Mouse (Mus musculus) gastrocnemius, postnatal 14 days (tissue): ENCODE measurements around the gene Chrna10. TPM values are rescaled to one million over a fixed set of nuclear protein-coding genes. Genes with fewer than 3 reads are reported as not detected.

Source experiments
- DNase-seq: peaks from one replicate; pipeline ENCODE4 v3.0.0; 2021; ENCODE audit warnings: mixed read lengths
- intact Hi-C: fragments of 180-260 bp; cut with DNase I; formaldehyde crosslinking; loops from one replicate; pipeline ENCODE4 v1.15.1; 2025; ENCODE audit warnings: low total_unique reads
- total RNA-seq, 2 experiments: library from RNA; stranded (reverse); gene quantifications; 2 replicates each; pipeline ENCODE4 v1.2.3; 2021

Chrna10 gene
- total RNA-seq, 2 experiments from 2014 or later = 1.0 TPM; not detected in 1

GRCm38 (mm10) chr7:102087336-102087735, 29.3 kb downstream of the Chrna10 start:
- intact Hi-C loops = no loop called here
- no peak for DNase-seq

- DNase-seq = no peak
- intact Hi-C loops = no loop called here
These were observed 32.5 kb downstream of the Chrna10 start for GRCm38 (mm10) chr7:102084041-102084696.

GRCm38 (mm10) chr7:102082816-102083215, 33.8 kb downstream of the Chrna10 start, which contains the start of gene Trpc2:
Gene Trpc2, plus strand, starts transcription at chr7:102083116.
- intact Hi-C loops = no loop called here
- no peak for DNase-seq

- DNase-seq = peak; percentile 38
- intact Hi-C loops = no loop called here
These were observed 34.8 kb downstream of the Chrna10 start for GRCm38 (mm10) chr7:102081784-102082183.

GRCm38 (mm10) chr7:102080311-102080710, 36.3 kb downstream of the Chrna10 start:
- intact Hi-C loops = no loop called here

GRCm38 (mm10) chr7:102078517-102078916, 38.1 kb downstream of the Chrna10 start:
- no peak for DNase-seq
- intact Hi-C loops = loop anchor here (5.0 kb wide), 1 partner anchor 161 kb away; no protein-coding TSS in a partner anchor

More at GRCm38 (mm10) chr7:102080311-102080710, 36.3 kb downstream of the Chrna10 start:
- no peak for DNase-seq

GRCm38 (mm10) chr7:102076714-102077296, 39.8 kb downstream of the Chrna10 start:
- intact Hi-C loops = loop anchor here (5.0 kb wide), 1 partner anchor 160 kb away; no protein-coding TSS in a partner anchor
- DNase-seq = no peak

GRCm38 (mm10) chr7:102066363-102066762, 50.3 kb downstream of the Chrna10 start:
- intact Hi-C loops = no loop called here
- no peak for DNase-seq

- peak; percentile 94 for DNase-seq
- intact Hi-C loops = no loop called here
These were observed 51.4 kb downstream of the Chrna10 start, which contains the start of the genes Rnf121, Xndc1 and Xntrpc for GRCm38 (mm10) chr7:102065046-102065891. Gene Rnf121, minus strand, starts transcription at chr7:102065469. Gene Xndc1, plus strand, starts transcription at chr7:102065511. Gene Xntrpc, plus strand, starts transcription at chr7:102065713.

GRCm38 (mm10) chr7:102064655-102065045, 52.0 kb downstream of the Chrna10 start:
- intact Hi-C loops = loop anchor here (5.0 kb wide), 1 partner anchor 67 kb away; no protein-coding TSS in a partner anchor
- no peak for DNase-seq

- intact Hi-C loops = loop anchor here (5.0 kb wide), 1 partner anchor 67 kb away; no protein-coding TSS in a partner anchor
- DNase-seq = no peak
These were observed 52.7 kb downstream of the Chrna10 start for GRCm38 (mm10) chr7:102063891-102064290.

GRCm38 (mm10) chr7:102062203-102062602, 54.4 kb downstream of the Chrna10 start:
- no peak for DNase-seq
- intact Hi-C loops = loop anchor here (5.0 kb wide), 1 partner anchor 65 kb away; no protein-coding TSS in a partner anchor

GRCm38 (mm10) chr7:102061353-102061752, 55.3 kb downstream of the Chrna10 start:
- intact Hi-C loops = loop anchor here (5.0 kb wide), 1 partner anchor 64 kb away; no protein-coding TSS in a partner anchor
- no peak for DNase-seq

Other genes with a start within 250 kb of the Chrna10 start
- gene Folr1, start 246.0 kb downstream of the Chrna10 start, total RNA-seq = 1 to 10 TPM; 1.6 to 2.2 TPM
- 100 to 1,000 TPM; 101 to 102 TPM for gene Lamtor1, start 210.9 kb downstream of the Chrna10 start, total RNA-seq
- gene Tomt, start 210.5 kb downstream of the Chrna10 start, total RNA-seq = not detected
- gene Lrrc51, start 182.9 kb downstream of the Chrna10 start, total RNA-seq = 1 to 10 TPM; 3.6 to 3.7 TPM
- 10 to 100 TPM; 53.0 to 53.3 TPM for gene Numa1, start 182.7 kb downstream of the Chrna10 start, total RNA-seq
- 1 to 10 TPM; 1.1 to 1.4 TPM for gene Il18bp, start 98.1 kb downstream of the Chrna10 start, total RNA-seq
- gene Rnf121, start 51.4 kb downstream of the Chrna10 start, total RNA-seq = 10 to 100 TPM; 17.9 to 18.9 TPM
- gene Xndc1, start 51.3 kb downstream of the Chrna10 start, total RNA-seq = 1 to 10 TPM; 3.8 to 4.9 TPM
- under 1 TPM; 0.53 to 0.84 TPM for gene Xntrpc, start 51.1 kb downstream of the Chrna10 start, total RNA-seq
- gene Trpc2, start 33.7 kb downstream of the Chrna10 start, total RNA-seq = under 1 TPM in 1 of 2 experiments, not detected in 1; 0.21 TPM
- 100 to 1,000 TPM; 281 to 363 TPM for gene Art1, start 15.1 kb downstream of the Chrna10 start, total RNA-seq
- gene Art5, start 7.3 kb downstream of the Chrna10 start, total RNA-seq = 1 to 10 TPM; 6.9 to 8.1 TPM
- 10 to 100 TPM; 22.5 to 24.2 TPM for gene Nup98, start 93.3 kb upstream of the Chrna10 start, total RNA-seq
- 10 to 100 TPM; 23.3 to 26.5 TPM for gene Pgap2, start 93.4 kb upstream of the Chrna10 start, total RNA-seq
- gene Rhog, start 139.2 kb upstream of the Chrna10 start, total RNA-seq = 10 to 100 TPM; 21.9 to 22.6 TPM
- gene Stim1, start 151.0 kb upstream of the Chrna10 start, total RNA-seq = 100 to 1,000 TPM; 198 to 210 TPM